Mouse (Mus musculus) embryo, embryonic 9.5 days (tissue): ENCODE measurements at regions not wholly inside any gene's neighbourhood (a gene's known extent, or its start where the extent isn't known, plus 50 kb on each side); places are given as distances from the start of the nearest gene placed in this dataset.
A peak's percentile ranks its signal among the peaks of the same experiment; 100 is the strongest.

Experiments used
- DNase-seq: peaks from one replicate; pipeline ENCODE4 v3.0.0-alpha.2; 2017; ENCODE audit errors: extremely low spot score

DNA sequence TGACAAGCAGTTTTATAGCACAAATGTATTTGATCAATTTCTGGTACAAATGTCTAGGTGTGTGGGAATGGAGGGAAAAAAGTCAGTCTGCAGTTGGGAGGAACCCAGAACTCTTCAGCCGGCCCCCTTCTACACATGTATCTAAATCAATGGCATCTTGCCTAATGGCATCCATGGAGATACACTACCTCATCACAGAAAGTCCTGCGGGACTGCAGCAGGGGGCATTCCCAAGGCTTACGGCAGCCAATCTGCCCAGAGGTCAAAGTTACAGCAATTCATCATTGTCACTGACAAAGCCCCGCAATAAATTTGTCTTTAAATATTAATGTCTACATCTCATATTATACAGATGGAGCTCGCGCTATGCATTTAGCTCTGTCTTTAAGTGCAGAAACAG is 135.7 kb upstream of the Arhgap5 start:
- DNase-seq = no peak

DNA sequence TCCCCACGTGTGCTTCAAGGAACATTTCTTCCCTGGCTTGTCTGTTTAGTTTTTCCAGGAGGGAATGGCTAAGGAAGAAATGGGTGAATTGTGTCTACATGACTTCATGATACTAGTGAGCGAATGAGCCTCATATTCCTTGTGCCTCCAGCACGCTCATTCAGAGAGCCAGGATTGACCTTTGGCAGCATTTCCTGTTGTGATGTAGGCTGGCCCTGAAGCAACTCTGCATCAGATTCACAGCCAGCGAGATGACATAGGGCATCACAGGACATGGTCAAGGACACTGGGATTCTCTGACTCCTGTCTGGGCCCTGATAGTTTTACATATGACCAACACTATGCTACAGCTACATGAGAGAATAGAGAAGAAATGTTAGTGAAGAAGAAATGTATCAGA is 135.3 kb upstream of the Arhgap5 start:
- no peak for DNase-seq

DNA sequence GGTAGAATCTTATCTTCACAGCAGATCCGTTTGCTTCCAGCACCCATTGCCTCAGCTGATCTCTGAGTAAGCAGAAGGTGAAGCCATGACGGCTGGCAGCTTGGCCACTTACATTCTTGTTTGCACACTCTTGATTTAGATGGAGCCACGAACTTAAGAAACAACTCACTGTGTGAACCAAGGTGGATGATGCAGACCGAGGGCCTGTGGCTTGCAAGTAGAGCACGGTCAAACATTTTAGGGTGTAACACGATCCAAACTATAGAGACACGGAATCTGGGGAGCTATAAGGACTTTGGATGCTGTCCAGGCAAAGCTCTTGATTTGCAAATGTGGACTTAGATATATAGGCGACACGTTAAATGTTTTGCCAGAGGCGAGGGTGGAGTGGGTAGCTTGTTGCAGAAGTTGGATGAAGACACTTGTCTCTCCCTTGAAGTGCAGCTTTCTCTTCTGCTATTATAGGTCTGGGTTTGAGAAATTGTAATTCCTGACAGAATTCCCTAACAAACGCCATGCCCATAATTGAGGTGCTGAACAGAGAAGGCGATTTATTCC is 133.5 kb upstream of the Arhgap5 start:
- DNase-seq = no peak

DNA sequence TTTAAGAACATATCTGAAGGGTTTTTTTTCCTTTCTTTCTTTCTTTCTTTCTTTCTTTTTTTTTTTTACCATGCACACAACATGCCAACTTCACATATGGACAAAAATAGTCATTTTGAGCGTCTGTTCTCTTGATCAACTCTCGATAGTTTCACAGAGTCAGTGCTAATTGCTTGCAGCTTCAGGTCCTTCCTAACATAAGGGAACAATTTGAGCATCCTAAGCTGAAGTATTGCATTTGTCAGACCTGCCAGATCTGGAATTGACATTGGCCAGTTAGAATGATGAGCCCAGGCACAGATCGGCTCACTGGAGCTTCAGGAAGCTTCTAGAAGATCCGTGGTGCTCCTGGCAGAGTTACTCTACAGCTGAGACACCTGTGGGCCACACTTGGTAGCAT is 128.7 kb upstream of the Arhgap5 start:
- DNase-seq = no peak

DNA sequence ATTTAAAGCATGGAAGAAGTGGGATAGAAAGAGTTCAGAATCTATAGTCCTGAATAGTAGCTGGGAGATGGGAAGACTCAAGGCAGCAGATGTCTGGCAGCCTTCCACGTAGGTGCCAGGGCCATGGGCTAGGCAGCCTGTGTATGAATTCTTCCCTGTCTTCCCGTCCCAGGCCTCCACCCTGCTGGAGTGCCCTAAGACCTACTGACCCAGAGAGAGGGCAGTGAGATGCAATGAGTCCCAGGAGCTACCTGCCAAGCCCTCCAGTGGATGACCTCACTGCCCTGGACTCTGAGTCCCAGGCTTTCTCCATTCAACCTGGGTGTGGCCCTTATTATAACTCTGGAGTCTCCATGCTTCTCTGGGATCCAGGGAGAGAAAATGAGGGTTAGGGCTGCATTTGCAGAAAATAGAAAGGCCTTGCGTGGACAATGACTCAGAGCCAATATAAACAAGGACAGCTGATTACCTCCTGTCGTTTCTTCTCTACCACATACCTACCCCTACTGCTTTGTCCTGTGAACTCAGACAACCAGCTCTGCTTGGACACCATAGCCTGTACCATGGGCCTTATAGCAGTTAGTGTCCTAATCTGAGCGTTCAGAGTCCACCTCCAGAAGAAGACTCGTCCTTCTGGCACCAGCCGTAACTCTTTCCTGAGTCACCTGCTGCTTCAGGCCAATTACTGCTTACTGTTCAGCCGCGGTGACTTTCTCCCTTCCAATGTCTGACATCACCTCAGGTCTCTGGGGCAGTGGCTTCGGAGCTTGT is 126.9 kb upstream of the Arhgap5 start:
- DNase-seq = no peak

DNA sequence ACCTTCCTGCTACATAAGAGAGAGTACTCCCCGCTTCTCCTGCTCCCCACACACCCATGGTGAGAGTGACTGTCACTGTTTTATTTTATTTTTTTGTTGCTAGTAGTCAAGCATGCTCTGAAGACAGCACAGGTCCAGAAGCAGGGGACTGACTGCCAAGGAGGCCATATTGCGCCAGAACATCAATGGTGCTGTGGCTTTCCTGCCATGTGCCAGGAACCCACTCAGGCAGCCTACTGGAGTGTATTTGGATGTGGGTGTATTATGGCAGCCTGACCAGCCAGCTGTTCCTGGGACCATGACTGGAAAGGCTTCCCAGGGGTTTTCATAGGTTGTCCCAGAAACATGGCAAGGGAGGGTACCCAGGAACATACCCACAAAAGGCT is 126.3 kb upstream of the Arhgap5 start:
- no peak for DNase-seq

DNA sequence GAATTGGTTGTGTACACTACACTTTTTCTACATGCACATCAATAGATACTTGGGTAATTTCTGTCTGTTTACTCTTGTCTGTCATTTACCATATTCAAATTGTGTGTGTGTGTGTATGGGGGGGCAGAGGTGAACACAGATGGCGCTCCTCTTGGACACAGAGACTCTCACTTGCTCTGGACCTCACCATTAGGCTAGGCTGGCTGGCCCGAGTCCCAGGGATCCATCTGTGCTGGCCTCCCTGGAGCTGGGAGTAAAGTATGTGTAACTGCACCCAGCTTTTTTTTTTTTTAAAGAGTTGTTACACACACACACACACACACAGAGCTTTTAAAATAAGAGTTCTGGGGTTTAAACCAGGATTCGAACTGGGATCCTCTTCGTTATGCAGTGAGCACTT is 124.5 kb upstream of the Arhgap5 start:
- no peak for DNase-seq

DNA sequence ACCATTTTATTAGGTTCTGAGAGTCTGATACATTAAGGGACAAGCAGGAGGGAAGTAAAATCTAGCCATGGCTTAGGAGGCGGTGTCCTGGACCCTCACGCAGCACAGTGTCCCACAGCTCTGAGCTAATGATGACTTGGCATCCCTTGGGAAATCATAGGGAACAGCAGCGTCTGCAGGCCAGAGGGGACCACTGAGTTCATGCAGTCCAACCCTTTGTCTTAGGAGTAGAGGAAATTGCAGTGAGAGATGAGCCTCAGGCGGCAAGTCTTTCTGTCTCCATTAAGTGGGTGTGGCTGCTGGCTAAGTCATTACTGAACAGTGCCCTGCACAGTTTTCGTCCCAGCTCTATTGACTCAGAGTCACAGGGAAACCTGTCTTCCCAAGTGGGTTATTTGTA is 123.8 kb upstream of the Arhgap5 start:
- DNase-seq = no peak

DNA sequence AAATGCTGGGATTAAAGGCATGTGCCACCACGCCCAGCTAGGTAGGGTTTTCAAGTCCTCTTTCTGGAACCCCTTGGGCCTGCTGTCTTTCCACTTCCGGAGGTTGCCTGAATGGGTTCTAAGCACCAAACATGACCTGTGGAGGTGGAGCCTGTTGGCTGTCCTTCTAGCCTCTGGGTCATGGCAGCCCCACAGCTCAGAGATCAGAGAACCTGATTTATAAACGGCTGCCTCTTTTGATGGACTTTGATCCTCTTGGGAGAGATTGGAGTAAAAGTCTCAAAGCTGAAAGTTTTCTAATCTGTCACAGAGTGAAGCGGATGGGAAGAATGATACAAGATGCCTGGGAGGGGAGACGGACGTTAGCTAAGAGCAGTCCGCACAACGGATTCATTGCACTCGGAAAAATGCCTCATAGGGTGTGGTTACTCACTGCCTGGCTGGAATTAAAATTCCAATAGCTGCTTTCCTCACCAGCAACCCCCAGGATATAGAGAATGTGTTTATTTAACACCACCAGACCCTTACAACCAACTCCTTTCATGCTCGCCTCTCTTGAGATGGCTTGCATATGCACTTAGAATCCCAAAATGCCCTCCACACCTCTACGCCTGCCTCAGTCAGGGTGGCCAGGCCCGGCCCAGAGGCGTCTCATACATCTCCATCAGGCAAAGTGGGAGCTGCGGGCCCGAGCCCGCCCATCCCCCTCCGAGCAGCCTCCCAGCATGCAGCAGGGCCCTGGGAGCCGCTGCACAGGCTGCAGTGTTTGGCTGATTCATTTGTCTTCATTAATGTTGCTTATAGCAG is 122.4 kb upstream of the Arhgap5 start:
- DNase-seq = peak; percentile 61

DNA sequence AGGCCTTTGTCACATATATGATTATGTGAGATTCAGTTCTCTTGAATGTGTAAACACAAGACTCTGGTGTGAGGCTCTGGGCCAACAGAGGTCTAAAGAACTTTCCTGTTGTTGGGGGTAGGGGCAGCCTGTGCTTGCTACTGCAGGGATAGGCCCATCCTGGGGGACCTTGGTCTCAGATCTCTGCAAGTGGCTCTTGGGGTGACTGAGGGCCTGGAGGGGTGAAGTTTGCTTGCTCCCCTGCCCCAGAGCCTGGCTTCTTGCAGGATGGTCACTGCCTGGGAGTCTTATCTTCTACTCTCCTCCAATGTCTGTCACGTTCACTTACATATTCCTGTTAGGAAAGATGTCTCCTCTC is 121.8 kb upstream of the Arhgap5 start:
- peak; percentile 27 for DNase-seq

DNA sequence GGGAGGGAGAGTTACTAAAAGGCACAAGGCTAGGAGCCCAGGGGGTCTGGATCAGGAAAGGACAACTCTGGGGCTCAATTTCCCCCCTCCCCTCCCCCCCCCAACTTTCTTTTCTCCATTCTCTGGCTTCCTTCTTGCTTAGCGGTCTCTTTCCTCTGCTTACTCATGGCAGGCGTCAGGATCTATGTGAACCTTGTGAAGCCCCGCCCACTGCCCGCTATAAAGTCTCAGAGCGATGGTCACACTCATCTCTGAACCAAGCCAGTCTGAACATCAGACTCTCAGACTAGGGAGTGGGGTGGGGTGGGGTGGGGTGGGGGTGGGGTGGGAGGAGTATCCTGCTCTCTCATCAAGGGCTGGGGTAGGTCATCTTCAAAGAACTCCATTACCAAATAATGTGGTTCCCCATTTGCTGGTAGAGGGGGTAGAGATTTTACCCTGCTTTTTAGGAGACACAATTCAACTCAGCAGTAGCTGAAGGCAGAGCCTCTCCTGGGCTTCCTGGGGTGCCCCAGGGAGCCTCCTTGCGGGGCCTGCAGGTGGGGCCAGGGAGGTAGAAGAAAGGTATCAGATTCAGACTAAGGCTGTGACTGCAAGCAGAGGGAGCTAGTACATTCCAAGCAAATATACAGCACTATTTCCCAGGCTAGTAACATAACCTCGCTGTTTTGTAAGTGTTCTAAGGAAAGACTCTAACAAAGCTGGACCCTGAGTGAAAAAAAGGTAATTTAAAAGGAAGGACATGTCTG is 120.8 kb upstream of the Arhgap5 start:
- peak; percentile 51 for DNase-seq

DNA sequence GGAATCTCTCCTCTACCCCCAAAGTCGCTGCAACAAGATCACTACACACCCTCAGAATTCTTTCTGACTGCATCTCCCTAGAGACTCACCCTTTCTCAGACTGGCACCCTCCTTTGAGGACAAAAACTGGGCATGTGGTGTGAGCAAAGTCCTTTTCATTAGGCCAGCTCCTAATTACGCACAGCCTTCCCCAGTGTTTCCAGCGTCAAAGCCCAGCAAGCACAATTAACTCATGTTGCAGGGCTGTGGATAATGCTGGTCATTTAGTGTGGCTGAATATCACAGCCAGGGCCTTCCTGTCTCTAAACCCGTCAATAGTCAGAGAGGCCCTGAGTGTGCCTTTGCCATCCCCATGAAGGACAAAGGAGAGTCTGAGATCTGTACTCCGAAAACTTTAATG is 114.2 kb upstream of the Arhgap5 start:
- DNase-seq = no peak

DNA sequence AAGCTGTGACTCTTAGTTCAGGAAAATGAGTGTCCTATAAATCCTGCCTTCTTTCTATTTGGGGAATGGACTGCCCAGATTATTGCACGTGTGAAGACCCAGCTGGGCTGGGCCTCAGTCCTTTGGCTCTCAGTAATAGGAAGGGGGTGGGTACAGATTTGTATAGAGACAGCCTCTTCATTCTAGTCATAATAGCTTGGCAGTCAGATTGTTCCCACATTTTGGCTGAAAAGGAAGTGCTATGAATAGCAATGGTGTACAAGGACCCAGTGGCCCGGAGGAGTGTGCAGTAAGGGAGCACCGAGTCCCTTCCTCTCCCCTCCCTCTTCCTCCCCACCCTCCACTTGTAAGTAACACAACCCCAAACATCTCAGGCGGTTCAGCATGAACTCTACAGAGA is 113.5 kb upstream of the Arhgap5 start:
- DNase-seq = no peak

DNA sequence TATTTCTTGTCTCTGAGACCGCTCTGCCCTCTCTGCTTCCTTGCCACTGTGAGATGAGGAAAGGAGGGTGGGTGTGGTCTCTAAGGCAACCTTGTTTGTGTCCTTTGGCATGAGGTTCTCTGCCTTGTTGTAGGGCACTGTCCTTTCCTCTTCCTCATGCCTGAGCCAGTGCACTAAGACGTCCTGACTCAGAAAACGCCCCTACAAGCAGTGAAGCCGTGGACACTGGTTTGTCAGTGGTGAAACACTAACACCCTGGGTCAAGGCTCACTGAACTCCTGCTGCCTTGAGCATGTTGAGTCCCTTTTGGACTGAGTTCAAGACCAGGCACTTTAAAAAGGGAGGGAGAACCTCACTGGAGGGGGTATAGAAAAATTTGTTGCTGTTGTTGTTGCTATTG is 111.1 kb upstream of the Arhgap5 start:
- DNase-seq = no peak

DNA sequence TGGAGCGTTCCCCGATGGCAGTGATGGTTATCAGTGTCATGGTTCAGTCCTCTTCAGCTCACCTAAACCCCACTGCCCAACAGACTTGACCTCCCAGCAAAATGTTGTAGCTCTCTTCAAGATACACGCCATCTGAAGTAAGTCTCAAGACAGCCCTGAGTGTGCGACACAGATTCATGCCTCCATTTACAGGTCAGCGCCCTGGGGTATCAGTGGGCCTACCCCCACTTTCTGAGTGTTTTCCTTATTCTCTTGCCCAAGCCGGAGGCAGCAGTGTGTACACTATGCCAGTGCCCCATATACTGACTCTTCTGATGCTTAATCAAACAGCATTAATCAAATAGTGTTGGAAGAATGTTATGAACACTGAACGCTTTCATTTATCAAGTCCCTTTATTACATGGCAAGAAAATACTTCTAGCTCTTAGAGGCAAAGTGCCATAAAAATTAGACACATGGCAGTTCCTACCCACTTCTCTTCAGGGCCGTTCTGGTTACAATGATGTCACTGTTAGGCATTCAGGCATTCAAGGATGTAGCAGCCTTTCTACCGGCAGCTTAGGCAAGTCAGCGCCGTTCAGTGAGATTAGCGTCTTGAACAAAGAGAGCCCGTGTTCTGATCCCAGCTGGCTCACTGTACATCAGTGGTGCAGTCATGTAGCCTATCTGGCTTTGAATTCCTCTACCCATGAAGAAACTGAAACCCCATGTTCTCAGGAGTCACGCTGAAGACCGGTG is 109.6 kb upstream of the Arhgap5 start:
- DNase-seq = no peak

DNA sequence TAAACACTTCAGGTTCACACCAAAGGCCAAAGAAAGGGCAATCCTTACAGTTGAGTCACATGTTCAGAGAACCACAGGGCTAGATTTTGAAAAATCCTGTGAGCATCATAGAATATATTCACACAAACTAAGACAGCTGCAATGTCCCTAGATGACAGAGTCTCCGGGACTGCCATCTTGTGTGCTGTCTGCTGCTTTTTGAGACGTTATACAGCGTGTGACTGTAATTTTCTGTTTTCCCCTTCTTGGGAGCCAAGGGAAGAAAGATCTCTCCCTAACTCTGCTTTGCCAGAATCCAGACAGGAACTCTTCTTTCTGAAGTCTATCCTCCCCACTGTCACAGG is 109.1 kb upstream of the Arhgap5 start:
- DNase-seq = no peak

DNA sequence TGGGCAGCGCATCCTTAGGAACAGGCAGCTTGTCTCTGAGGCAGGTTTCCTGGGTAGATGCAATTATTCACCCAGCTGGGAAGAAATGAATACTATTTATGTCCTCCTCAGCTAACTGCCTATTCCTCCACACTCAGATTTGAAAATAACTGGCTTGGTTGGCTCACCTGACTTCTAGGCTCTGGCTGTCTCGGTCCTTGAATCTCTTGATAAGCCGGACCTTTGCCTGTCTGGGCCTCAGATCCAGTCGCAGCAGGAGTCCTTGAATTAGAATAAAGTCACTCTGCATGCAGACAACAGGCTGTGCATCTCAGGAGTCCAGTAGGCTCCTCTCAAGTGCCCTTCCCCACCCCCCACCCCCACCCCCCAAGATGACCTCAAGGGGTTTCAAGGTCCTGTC is 108.7 kb upstream of the Arhgap5 start:
- no peak for DNase-seq

DNA sequence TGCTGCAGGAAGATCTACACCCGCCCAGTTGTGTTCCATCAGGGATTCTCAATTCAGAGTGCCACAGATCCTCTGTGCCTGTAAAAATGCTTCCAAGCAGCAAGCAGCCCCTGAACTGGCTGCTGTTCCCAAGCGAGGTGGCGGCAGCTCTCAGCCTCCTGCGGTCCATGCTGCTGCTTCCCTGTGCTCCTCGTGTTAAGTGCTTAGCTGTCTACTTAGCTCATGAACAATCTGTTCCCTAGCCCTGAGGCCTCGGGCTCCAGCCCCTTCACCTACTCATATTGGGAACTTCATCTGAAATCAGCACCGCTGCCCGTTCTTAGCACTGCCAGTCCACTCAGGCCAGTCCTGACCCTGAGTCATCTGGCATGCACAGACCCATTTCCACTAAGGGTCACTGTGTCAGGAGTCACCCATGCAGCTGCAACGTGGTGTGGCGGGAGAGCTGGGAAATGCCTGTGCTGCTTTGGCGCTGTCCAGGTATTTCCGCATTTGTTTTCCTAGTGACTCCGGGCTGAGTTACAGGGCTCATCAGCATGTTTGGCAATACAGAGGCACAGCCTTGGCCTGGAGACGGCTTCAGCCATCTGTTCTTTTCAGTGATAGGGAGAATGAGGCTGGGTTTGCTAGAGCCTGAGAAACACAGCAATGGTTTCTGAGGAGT is 107.5 kb upstream of the Arhgap5 start:
- DNase-seq = peak; percentile 36

DNA sequence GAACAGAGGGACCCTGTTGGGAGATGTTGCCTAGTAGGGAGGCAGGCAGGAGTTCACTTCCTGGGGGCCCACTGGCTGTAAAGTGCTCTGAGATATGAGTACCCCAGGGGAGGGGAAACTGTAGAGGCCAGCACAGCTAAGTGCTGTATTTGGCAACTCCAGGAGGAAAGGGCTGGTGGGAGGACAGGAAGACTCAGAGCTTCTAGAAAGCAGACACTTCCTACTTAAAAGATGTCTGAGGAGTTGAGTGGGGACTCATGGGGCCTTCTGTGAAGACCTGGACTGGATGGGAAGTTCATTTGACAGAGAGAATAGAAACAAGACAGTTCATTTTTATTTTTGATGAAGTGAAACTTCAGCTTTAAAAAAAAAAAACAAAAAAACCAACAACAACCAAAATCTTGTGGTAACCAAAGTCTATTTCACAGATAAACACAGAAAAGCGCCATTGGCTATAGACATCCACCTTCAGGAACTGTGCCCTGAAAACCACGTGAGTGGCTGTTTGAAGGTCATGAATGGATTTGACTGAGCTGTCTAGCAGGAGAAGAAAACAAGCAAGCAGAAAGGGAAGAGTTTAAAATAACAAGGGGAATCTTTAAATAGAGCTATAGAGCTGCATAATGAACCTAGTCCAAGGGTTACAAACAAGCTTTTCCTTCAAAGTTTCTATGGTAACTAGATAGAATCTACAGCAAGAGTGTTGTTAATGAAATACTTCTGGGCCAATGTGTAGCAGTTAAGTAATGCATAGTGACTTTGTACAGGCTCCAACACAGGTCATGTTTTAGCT is 105.9 kb upstream of the Arhgap5 start:
- DNase-seq = no peak

DNA sequence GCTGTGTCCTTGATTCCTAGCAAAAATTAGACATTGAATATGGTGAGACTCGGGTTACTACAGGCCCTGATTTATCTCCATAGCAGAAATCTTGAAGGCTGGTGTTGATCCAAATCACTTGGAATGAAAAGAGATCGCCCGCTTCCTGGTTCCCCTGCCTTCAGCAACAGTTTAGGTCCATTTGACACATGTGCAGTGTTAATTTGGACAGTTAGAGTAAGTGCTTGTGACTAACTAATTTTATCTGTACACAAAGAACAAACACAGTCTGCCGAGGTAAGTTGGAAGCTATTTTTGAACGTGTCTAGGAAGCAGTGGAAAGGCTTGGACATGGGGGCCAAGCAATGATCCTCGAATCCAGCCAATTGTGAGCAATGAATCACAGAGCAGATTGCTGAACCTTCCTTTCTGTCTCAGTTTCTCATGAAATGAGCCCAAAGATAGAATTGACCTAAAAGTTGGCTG is 105.2 kb upstream of the Arhgap5 start:
- DNase-seq = no peak
